Mouse (Mus musculus) ES-Bruce4 (cell line): ENCODE results near the gene Filip1l.

ENCODE experiments used
- CTCF ChIP-seq: IDR thresholded peaks from one replicate; pipeline ENCODE4 v1.8.1; 2011; ENCODE audit warnings: low read depth, low read length
- EP300 ChIP-seq: IDR thresholded peaks from 2 replicates; pipeline ENCODE4 v1.6.1; 2011; ENCODE audit warnings: low read depth, low read length; ENCODE audit not compliant: insufficient read depth
- POLR2A ChIP-seq: IDR thresholded peaks from one replicate; pipeline ENCODE4 v1.8.1; 2011; ENCODE audit warnings: low read length; ENCODE audit not compliant: insufficient read depth

DNA sequence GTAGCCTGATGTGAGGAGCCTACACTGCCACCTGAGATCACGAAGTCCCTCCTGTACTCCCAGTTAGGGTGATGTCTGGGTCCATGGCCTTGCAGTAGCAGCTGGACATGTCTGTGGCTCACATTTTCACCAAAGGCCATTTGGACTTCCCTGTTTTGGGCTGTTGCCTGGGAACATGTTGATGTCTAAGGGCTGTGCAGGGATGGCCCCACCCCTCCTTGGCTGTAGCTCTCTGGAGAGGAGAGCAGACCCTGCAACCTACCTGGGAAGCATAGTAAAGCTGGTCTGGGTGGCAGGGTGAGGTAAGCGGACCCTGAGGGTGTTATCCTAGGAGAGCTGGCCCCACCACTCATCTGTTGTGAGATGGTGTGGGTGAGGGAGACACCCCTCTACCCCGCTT, 7.9 kb downstream of the Filip1l start:
- TF ChIP-seq CTCF (no peak), POLR2A (no peak), EP300 (no peak)
